Mouse (Mus musculus): ENCODE results near the gene Hist1h2ae.

The Hist1h2ae gene

GRCm38 (mm10) chr13:23537006-23537710 lies 33.9 kb downstream of the Hist1h2ae start:
- no peak for DNase-seq

DNA sequence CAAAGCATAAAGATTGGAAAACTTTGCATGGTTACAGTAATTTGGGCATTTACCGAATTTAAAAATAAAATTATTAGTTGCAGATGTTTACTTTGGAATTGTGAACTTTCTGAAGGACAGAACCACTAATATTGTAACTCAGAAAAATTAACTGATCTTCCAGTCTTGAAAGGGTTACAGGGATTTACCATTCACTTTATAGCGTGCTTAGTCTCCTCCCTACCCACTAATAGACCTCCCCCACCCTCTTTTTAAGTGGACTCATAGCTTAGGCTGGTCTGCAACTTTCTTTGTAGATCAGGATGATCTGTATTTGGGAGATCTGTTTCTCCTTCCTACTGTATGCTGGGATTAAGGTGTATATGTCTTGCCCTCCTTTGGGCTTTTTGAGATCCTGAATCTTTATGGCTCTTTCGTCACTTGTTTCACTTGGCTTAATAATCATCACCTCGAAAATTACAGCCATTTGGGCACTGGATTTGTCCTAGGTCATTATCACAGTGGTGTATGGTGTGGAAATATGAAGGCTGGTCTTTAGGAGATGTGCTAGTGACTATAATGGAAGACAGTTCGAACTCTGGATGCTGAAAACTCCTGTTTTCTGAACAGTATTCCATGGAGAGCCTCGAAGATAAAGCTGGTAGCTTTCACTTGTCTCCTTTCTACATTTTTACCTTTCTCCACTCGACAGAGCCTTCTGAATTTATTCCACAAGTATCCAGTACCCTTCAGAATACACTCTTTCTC lies 34.8 kb downstream of the Hist1h2ae start:
- no peak for DNase-seq

GRCm38 (mm10) chr13:23535137-23536075 lies 35.6 kb downstream of the Hist1h2ae start, which contains the start of gene Hist1h3g:
Hist1h3g (plus strand) TSS chr13:23535422.
- DNase-seq, result peak; percentile 84

- DNase-seq, result no peak
Measured at GRCm38 (mm10) chr13:23534368-23535131, 36.5 kb downstream of the Hist1h2ae start.

DNA sequence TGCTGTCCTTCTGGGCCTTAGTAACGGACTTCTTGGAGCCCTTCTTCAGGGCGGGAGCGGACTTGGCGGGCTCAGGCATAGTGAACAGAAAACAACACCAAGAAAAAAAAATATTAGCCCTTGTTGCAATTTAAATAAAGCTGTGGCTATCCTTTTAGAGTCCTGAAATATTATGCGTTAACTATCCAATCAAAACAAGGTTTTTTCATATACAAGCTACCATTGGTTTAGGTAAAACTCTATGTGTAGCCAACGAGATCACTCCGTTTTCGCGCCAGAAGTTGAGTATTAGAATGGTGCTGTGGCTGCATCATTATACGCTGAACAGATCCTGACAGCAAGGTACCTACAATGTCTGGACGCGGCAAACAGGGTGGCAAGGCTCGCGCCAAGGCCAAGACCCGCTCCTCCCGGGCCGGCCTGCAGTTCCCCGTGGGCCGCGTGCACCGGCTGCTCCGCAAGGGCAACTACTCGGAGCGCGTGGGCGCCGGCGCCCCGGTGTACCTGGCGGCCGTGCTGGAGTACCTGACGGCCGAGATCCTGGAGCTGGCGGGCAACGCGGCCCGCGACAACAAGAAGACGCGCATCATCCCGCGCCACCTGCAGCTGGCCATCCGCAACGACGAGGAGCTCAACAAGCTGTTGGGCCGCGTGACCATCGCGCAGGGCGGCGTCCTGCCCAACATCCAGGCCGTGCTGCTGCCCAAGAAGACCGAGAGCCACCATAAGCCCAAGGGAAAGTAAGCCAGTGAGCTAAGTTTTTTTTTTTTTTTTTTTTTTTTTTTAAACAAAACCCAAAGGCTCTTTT lies 37.3 kb downstream of the Hist1h2ae start, which contains the start of gene Hist1h2af:
TSS of gene Hist1h2af (plus strand) at position 347 of the 808 bp plus-strand sequence.
- DNase-seq, result peak; percentile 76

- no peak for DNase-seq
Measured at GRCm38 (mm10) chr13:23532262-23533075, 38.6 kb downstream of the Hist1h2ae start.

DNA sequence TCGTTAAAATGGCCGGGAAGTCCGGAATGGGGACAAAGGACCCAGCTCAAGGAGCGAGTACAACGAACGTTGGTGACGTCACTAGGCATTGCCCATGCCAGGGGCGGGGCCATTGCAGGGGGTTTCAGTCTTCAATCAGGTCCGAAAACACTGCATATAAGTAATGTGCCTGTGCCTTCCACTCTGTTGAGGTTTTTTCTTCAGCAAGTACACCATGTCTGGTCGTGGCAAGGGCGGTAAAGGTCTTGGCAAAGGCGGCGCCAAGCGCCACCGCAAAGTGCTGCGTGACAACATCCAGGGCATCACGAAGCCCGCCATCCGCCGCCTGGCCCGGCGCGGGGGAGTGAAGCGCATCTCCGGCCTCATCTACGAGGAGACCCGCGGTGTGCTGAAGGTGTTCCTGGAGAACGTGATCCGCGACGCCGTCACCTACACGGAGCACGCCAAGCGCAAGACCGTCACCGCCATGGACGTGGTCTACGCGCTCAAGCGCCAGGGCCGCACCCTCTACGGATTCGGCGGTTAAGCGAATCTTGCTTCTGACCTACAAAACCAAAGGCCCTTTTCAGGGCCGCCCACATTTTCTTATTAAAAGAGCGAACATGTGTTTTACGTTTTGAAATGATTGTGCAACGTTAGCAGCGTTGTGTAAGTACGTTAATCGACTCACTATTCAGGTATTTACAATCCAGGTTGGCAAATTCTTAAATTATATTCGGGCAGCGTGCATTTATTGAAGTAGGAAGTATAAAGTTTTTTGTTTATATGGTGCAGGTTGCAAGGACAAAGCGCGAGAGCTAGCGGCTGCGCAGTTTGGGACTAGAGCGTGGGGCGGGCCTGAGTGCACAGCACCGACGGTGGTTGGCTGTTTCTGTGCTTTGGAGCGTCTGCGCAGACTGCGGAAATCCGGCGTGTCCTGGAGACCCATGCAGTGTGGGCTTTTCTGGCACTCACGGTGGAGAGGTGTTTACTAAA lies 39.8 kb downstream of the Hist1h2ae start, which contains the start of gene Hist1h4h:
TSS of gene Hist1h4h (plus strand) at position 150 of the 975 bp plus-strand sequence.
- peak; percentile 98 for DNase-seq

DNA sequence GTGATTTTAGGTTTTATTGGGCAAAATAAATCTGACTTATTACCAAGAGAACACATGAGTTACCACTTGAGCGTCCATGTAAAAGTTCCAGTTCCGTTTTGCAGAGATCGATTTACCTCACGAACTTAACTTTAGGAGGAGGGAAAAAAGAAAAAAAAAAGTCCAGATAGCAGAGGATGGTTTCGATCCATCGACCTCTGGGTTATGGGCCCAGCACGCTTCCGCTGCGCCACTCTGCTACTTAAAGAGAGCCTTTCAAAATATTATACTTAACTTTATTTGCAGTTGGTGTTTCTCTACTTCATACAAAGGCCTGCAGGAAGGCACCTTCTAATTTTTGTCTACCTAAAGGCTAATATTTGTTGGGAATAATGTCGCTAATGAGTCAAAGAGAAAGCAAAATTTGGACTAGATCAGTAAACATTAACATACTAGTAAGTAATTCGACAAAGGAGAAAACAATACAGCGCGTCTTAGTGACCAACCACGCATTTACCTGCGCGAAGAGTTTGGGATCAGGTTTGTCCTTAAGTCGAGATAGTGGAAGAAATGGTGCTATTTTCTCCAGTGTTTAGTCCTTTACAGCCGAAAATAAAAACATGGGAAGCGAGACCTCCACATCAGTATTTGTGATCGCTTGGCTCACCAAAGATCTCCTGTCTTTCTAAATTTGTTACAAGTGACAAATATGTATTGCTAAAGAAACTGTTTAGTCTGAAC lies 40.7 kb downstream of the Hist1h2ae start:
- DNase-seq, result peak; percentile 55

DNA sequence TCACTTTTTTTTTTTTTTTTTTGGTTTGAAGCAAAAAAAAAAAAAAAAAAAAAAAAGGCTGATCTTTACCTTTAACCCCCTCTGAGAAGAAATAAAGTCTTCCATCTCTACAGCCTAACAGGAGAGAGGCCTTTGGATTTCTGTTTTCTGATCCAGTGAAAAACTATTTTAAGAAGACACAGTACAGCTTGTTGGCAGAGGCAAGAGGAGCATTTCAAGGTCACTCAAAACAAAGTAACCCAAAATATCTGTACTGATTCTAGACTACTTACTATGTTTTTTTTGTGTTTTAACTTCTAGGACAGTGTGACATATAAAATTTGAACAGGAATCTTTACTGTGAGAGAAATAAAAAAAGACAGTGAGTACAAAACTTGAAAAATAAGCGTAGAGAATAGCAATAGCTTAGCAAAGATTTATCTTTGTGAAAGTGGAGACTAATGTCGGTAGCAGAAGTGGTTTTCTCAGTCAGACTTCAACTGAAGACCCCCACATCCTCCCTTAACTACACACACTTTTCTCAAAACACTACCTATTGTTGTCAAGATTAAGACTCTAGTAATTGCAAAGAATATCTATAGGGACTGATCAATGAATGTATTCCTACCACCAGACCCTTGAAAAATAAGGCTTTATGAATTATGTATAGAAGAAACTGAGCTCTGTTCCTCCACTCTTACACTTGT lies 41.4 kb downstream of the Hist1h2ae start:
- no peak for DNase-seq

- no peak for DNase-seq
Measured at GRCm38 (mm10) chr13:23529005-23529404, 42.0 kb downstream of the Hist1h2ae start.

DNA sequence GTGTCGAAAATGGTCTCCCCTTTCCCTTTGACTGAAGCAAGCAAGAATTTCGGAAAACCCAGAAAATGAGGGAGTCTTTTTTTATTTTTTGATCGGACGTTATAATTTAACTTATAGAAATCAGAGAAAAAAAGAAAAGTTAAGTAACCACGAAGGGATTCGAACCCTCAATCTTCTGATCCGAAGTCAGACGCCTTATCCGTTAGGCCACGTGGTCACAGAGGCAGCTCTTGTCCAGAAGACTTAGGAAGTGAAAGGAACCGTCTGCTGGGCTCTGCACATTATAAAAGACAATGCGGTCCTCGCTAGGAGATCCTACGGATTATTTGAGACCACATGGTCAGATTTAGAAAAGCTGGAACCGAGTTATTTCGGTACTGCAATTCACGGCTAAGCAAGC lies 44.7 kb downstream of the Hist1h2ae start:
- peak; percentile 84 for DNase-seq

DNA sequence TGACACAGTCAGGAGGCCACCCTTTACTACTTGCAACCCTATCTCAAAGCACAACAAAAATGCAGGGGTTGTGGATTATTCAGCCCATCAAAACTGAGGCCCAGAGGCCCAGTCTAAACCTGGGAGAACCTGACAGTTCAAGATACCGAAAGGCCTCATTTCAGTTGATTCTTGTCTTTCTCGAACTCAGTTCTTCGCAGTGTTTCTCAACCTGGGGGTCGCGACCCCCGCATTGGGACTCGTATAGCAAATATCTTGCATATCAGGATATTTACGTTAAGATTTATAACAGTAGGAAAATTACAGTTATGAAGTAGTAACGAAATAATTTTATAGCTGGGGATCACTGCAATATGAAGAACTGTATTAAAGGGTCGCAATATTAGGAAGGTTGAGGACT lies 45.1 kb downstream of the Hist1h2ae start:
- DNase-seq, result no peak

DNA sequence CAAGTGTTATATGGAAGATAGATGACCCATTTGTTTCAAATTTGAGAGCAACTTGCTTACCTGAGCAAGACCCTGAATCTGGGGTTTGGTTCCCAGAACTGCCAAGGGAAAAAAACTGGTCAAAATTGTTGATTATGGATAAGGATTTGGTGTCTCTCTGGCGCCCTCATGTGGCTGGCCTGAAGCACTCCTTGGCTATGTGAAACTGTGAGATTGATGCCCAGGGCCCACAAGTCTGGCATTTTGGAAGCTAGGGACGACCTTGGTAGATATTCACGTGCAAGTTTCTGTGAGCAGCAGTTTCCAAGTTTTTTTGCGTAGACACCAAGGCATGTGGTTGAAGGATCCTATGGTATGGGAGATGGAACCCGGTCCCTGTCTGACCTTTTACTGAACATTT lies 46.4 kb downstream of the Hist1h2ae start:
- peak; percentile 64 for DNase-seq

- DNase-seq, result no peak
Measured at GRCm38 (mm10) chr13:23523976-23524375, 47.0 kb downstream of the Hist1h2ae start.

DNA sequence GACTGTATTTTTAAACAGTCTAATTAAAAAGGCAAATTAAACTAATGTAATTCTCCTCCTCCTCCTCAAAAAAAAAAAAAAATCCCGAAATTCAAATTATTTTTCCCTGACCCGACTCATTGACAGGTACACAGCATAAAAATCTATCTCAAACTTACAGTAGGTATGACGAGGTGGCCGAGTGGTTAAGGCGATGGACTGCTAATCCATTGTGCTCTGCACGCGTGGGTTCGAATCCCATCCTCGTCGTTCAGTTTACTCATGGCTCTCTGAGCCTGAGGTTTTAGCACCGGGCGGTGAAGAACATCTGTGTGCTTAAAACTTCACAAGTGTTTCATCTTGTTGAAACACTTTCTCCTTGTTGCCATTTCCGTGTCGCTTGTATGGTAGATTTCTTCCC lies 49.3 kb downstream of the Hist1h2ae start:
- DNase-seq, result peak; percentile 73
